Mouse (Mus musculus) megakaryocyte, embryonic 14.5 days (primary cell): ENCODE data around the gene Gal. TPM values are rescaled to one million over a fixed set of nuclear protein-coding genes. Genes with fewer than 3 reads are reported as not detected.

Experiments used
- H3K27me3 ChIP-seq: replicated peaks from 2 replicates; pipeline ENCODE3; 2012; ENCODE audit warnings: inconsistent platforms
- H3K36me3 ChIP-seq: replicated peaks from 2 replicates; pipeline ENCODE3; 2012; ENCODE audit warnings: low read length, inconsistent platforms, mixed read lengths
- H3K4me1 ChIP-seq: 2 replicates; pipeline ENCODE4 v1.6.1; 2012; ENCODE audit warnings: inconsistent platforms
- H3K4me3 ChIP-seq: replicated peaks from 2 replicates; pipeline ENCODE3; 2012; ENCODE audit warnings: moderate library complexity, mild to moderate bottlenecking, inconsistent platforms
- H3K9me3 ChIP-seq: 2 replicates; pipeline ENCODE4 v1.6.1; 2012; ENCODE audit warnings: inconsistent platforms
- FLI1 ChIP-seq: IDR thresholded peaks from 2 replicates; pipeline ENCODE4 v1.6.1; 2012; ENCODE audit warnings: low read length, inconsistent platforms, mixed read lengths
- GATA1 ChIP-seq: IDR thresholded peaks from 3 replicates; pipeline ENCODE4 v1.6.1; 2012; ENCODE audit warnings: mixed read lengths, low read length, inconsistent platforms, borderline replicate concordance
- polyA plus RNA-seq: library from polyadenylated mRNA; stranded (reverse); fragments of >175 nt; gene quantifications from 2 replicates; pipeline ENCODE4 v1.2.3, GENCODE M21; 2012; ENCODE audit warnings: low replicate concordance; ENCODE audit not compliant: insufficient read depth

The Gal gene
- polyA plus RNA-seq, 1 experiment = 0.65 TPM

DNA sequence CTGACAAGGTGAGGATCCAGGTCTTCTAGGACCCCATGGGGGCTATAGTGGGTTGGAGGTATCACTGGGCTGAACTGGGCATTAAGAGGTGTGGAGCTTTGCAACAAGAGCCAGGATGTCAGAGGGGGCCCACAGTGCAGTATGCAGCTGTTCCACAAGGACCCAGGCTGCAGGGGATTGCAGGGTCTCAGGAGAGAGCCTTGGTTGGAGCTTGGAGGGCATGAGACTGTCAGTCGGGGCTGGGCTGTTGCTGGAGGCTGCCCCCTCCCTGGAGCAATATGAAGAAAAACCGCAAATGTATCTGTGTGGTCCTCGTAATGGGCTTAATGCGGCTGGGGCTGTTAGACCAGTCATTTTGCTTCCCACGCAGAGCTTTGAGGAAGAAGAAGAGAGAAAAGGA is 26.3 kb upstream of the Gal start:
- H3K9me3 ChIP-seq = no peaks in the 10 kb centered on the region
- H3K27me3 ChIP-seq = peaks cover 73% of the 10 kb centered on the region
- peaks cover 4% of the 10 kb centered on the region; the same call in 1 of the 2 replicates for H3K4me1 ChIP-seq
- no peak overlapping the region for H3K4me3 ChIP-seq
- no peaks in the 10 kb centered on the region for H3K36me3 ChIP-seq
- TF ChIP-seq GATA1 = no peak
- TF ChIP-seq FLI1 = no peak

DNA sequence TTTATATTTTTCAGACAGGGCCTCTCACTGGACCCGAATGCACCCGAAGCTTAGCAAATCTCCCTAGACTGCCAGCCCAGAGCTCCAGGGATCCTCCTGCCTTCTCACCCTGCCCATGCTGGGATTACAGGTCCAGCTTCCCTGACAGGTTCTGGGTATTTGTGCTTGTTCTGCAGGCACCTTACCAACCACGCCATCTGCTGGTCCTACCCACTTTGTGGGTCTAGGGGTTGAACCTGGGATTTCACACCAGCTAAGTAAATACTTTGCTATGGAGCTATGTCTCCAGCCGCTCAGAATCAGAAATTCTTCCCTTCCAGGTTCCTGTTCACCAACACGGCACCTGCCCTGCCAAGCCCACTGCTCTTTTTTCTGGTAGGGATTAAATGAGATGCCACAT is 23.6 kb upstream of the Gal start:
- Histone ChIP-seq H3K4me3 (no peak overlapping the region), H3K36me3 (no peaks in the 10 kb centered on the region), H3K27me3 (peaks cover 69% of the 10 kb centered on the region), H3K9me3 (no peaks in the 10 kb centered on the region), H3K4me1 (peaks cover 22% of the 10 kb centered on the region)
- TF ChIP-seq FLI1 (no peak), GATA1 (no peak)

DNA sequence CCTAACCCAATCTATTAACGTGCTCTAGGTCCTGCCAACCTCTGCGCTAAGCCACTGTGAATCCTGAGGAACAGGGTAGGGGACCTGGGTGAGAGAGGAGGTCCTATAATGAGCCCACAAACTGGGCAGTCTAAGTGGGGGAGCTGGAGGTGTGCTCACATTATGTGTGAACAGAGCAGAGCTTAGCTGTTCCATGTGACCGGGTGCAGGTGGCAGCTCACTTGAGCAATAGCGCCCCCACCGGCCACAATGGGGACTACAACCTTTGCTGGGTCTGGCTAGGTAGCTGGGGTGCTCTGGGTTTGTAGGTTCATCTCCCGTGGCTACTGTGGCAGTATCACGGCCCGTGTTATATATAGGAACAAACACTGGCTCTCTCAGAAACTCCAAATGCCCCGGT is 22.5 kb upstream of the Gal start:
- H3K27me3 ChIP-seq = peaks cover 59% of the 10 kb centered on the region
- no peak overlapping the region for H3K4me3 ChIP-seq
- H3K4me1 ChIP-seq = peaks cover 27% of the 10 kb centered on the region
- no peaks in the 10 kb centered on the region for H3K36me3 ChIP-seq
- H3K9me3 ChIP-seq = no peaks in the 10 kb centered on the region
- TF ChIP-seq GATA1 (no peak), FLI1 (no peak)

DNA sequence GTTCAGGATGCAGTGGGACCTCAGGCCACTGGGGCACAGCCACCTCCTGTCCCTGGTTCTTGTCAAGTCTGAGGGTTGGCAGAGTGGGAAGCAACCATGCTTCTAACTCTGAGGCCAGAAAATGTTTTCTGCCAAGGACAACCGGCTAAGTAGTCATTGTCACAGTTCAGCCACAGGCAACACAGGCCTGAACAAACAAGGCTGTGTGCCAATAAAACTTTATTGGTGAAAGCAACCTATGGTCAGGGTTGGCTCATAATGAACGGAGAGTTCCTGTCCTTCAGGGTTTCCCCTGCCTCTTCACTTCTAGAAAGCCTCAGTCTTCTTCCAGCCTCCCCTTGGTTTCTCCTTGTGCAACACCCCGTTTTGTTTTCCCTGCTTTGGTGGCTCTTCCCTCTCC is 21.5 kb upstream of the Gal start:
- Histone ChIP-seq H3K4me1 (peaks cover 23% of the 10 kb centered on the region), H3K36me3 (no peaks in the 10 kb centered on the region), H3K9me3 (no peaks in the 10 kb centered on the region), H3K27me3 (peaks cover 65% of the 10 kb centered on the region), H3K4me3 (no peak overlapping the region)
- no peak for TF ChIP-seq GATA1
- TF ChIP-seq FLI1 = no peak

DNA sequence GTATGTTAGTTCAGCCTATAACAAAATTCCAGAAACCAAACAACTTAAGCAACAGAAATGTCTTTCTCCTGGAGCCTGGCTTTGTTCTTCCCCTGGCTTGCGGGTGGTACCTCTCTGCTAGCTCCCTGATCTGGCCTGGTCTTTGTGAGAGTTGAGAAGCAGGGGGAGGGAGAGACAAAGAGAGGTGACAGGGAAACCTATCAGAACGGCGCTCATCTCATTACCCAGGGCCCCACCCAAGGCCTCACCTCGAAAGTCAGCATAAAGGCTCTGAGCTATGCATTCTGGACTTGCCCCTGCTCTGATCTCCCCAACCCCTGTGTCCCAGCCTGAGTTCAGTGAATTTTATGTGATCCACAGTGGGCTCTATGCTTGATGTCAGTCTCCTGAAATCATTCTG is 20.3 kb upstream of the Gal start:
- H3K27me3 ChIP-seq = peaks cover 59% of the 10 kb centered on the region
- H3K4me1 ChIP-seq = peaks cover 23% of the 10 kb centered on the region
- H3K4me3 ChIP-seq = no peak overlapping the region
- no peaks in the 10 kb centered on the region for H3K9me3 ChIP-seq
- no peak for TF ChIP-seq FLI1
- no peak for TF ChIP-seq GATA1
- no peaks in the 10 kb centered on the region for H3K36me3 ChIP-seq

DNA sequence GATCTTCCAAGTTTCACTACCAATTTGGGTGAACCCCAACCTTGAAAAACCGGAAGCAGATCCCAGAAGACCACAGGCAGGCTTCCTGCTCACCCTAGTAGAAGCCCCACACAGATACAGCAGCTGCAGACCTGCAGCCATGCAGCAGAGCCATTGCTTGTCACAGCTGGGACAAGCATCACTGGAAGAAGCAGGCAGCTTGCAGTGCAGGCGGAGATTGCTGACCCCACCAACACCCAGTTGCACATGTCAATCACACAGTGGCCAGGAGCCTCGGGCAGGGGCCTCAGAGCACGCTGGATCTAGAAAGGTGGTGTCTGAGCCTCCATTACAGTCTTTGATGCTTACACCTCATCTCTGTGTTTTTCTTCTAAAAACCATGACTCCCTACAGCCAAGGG is 19.8 kb upstream of the Gal start:
- H3K4me1 ChIP-seq = peaks cover 23% of the 10 kb centered on the region
- no peaks in the 10 kb centered on the region for H3K9me3 ChIP-seq
- no peaks in the 10 kb centered on the region for H3K36me3 ChIP-seq
- peaks cover 58% of the 10 kb centered on the region for H3K27me3 ChIP-seq
- no peak overlapping the region for H3K4me3 ChIP-seq
- TF ChIP-seq FLI1 (no peak), GATA1 (no peak)

DNA sequence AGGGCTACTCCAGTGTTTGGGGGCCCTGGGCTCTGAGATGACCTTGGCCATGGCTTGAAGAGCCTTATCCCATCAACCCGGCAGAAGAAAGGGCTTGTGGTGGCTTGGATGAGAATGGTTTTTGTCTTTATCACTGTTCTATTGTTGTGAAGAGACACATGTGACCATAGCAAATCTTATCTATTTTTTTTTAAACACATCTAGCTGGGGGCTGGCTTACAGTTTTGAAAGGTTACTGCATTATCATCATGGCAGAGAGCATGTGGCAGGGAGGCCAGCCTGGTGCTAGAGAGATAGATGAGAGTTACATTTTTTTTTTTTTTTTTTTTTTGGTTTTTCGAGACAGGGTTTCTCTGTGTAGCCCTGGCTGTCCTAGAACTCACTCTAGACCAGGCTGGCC is 17.6 kb upstream of the Gal start:
- H3K27me3 ChIP-seq = peaks cover 50% of the 10 kb centered on the region
- H3K36me3 ChIP-seq = no peaks in the 10 kb centered on the region
- no peak for TF ChIP-seq FLI1
- TF ChIP-seq GATA1 = no peak
- H3K9me3 ChIP-seq = no peaks in the 10 kb centered on the region
- no peak overlapping the region for H3K4me3 ChIP-seq
- H3K4me1 ChIP-seq = peaks cover 23% of the 10 kb centered on the region

DNA sequence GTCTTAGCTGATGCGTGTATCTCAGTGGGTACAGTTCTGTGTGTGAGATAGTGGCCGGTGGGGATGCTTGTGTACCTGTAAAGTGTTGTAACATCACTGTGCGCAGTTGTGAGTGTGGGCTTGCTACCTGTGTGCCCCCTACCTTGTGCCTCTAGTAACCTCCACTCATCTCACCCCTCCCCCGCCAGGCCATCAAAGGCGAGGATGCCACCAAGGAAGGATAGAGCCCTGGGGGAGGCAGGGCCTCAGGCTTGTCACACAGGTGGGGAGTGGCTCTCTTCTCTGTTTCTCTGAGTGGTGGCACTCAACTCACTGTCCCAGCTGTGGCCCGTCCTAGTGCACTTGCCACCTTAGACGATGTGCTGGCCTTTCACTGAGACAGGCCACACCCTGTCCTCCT is 16.7 kb upstream of the Gal start:
- H3K27me3 ChIP-seq = peaks cover 46% of the 10 kb centered on the region
- no peaks in the 10 kb centered on the region for H3K36me3 ChIP-seq
- TF ChIP-seq GATA1 = no peak

DNA sequence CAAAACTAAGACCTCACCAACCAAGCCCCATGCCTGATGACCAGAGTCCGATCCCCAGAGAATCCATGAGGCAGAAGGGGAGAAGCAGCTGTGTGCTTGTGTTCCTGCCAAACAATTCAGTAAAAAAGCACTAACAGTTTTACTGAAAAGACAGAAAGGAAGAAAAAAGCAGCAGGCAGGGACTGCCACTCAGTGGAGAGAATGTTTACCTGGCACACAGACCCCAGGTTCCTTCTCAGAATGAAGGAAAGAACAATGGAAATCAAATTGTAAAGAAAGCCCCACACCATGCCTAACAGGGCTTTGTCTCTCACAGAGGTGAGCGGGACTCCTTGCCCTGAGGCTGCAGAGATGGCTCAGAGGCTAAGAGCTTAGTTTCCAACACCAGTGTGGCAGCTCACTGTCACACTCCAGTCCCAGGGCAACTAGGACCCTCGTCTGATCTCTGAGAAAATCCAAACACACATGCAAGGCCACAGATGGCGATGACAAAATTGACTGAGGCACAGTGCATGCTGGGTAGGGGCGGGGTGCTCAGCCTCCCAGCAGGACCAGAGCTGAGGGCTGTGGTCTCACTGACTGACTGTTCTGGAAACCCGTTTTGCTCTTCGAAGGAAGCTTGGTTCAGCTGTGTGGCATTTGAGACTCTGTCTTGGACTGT is 14.9 kb upstream of the Gal start:
- TF ChIP-seq GATA1 = no peak
- TF ChIP-seq FLI1 = no peak
- no peaks in the 10 kb centered on the region for H3K36me3 ChIP-seq
- H3K4me1 ChIP-seq = peaks cover 17% of the 10 kb centered on the region
- H3K27me3 ChIP-seq = peaks cover 46% of the 10 kb centered on the region
- no peaks in the 10 kb centered on the region for H3K9me3 ChIP-seq
- no peak overlapping the region for H3K4me3 ChIP-seq

More for the DNA sequence above, 16.7 kb upstream of the Gal start:
- Histone ChIP-seq H3K4me3 (no peak overlapping the region), H3K4me1 (peaks cover 23% of the 10 kb centered on the region), H3K9me3 (no peaks in the 10 kb centered on the region)

DNA sequence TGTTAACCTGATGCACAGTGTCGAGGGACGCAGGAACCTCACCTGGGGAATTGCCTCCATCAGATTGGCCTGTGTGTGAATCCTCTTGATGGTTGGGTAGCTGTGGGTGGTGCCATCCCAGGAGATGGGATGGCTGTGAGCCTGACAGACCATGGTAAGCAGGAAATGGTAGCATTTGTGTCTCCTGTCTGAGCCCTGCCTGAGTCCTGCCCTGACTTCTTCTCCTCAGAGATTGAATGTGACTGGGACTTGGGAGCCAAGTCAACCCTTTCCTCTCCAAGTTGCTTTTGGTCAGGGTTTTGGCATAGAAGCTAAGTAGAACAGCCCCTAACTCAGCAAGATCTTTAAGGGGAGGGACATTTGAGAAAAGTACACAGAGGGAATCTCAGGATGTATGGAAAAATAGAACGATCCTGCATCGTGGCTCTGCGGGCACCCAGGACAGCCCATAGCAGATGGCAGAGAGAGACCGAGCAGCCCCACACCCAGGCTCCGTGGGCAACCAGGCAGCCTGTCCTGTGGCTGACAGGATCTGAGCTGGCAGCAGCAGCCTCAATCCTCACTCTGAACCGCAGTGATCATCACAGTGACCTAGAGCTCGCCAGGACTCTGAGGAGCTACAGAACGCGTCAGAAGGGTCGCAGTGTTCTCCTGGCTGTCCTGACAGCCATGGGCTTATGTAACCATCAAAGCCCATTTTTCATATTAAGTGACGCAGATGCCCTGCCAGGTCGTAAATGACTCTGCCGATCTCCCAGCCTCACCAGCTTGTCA is 13.9 kb upstream of the Gal start:
- Histone ChIP-seq H3K27me3 (peaks cover 47% of the 10 kb centered on the region), H3K4me1 (peaks cover 7% of the 10 kb centered on the region; the same call in 1 of the 2 replicates), H3K36me3 (no peaks in the 10 kb centered on the region), H3K9me3 (no peaks in the 10 kb centered on the region), H3K4me3 (no peak overlapping the region)
- TF ChIP-seq FLI1 = no peak
- no peak for TF ChIP-seq GATA1
